Mouse (Mus musculus): ENCODE results near the gene Epb41l2. TPM values are rescaled to one million over a fixed set of nuclear protein-coding genes. Genes with fewer than 3 reads are reported as not detected.

Epb41l2 gene
- polyA plus RNA-seq, 1 experiment, result 46.5 TPM

DNA sequence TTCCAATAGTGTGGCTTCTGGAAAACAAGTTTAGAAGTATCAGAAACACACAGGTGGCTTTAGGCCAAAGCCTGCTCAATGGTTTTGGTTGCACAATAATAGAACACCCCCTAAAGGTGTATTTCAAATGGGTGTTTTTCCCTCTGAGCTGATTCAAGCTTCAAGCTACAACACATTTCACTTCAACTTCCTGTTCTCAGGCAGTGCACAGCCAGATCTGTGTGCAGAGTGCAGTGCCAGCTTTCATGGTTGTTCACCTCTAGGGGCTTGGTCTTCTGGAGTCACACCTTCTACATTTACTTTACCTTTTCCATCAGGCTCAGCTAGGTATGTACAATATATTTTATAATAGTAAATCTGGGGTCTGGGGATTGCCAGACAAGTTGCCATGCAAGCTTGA, 16.8 kb upstream of the Epb41l2 start:
- H3K27me3 ChIP-seq (ENCODE audit: control insufficient read depth, insufficient read depth, low read length), result no peaks in the 10 kb centered on the region
- H3K4me3 ChIP-seq (replicated peaks; ENCODE audit: insufficient read depth, low read depth, low read length), result no peak overlapping the region
- H3K4me1 ChIP-seq (ENCODE audit: control insufficient read depth, insufficient read depth, low read length), result no peaks in the 10 kb centered on the region
- H3K27ac ChIP-seq (ENCODE audit: insufficient read depth, low read length), result no peak overlapping the region
- no peak for DNase-seq
- no peak for TF ChIP-seq CTCF (IDR thresholded peaks at IDR 0.05; ENCODE audit: borderline replicate concordance, insufficient read depth, low read depth, low read length)
- TF ChIP-seq POLR2A (IDR thresholded peaks at IDR 0.05; ENCODE audit: borderline replicate concordance, insufficient read depth, low read length), result no peak

- H3K27ac ChIP-seq (ENCODE audit: insufficient read depth, low read length), result no peak overlapping the region
- no peak for DNase-seq
- no peaks in the 10 kb centered on the region for H3K4me1 ChIP-seq (ENCODE audit: control insufficient read depth, insufficient read depth, low read length)
- 68% methylated on average over 3 of the region's 3 CpGs for WGBS
- H3K4me3 ChIP-seq (replicated peaks; ENCODE audit: insufficient read depth, low read depth, low read length), result no peak overlapping the region
- H3K27me3 ChIP-seq (ENCODE audit: control insufficient read depth, insufficient read depth, low read length), result no peaks in the 10 kb centered on the region
- no peak for TF ChIP-seq POLR2A (IDR thresholded peaks at IDR 0.05; ENCODE audit: borderline replicate concordance, insufficient read depth, low read length)
- no peak for TF ChIP-seq CTCF (IDR thresholded peaks at IDR 0.05; ENCODE audit: borderline replicate concordance, insufficient read depth, low read depth, low read length)
These were observed 5.7 kb upstream of the Epb41l2 start for GRCm38 (mm10) chr10:25353941-25354340.

DNA sequence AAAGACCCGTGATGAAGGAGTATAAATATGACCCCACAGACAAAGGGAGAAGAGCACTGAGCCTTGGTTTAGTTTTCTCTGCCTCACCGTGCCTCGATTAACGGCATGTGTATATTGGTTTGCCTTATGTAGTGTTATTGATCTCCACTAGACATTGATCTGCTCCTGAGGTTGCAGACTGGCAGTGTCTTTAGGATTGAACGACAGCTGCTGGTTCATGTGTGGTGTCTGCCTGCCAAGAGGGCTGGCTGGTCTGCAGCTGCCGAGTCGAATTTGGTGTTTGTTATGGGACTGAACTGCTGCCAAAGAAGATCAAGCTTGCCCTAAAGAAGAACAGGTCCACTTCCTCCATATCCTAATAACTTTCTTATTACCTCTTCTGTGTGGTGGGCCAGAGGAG, 5.2 kb upstream of the Epb41l2 start:
- WGBS, result 54% methylated on average over 7 of the region's 7 CpGs
- H3K4me3 ChIP-seq (replicated peaks; ENCODE audit: insufficient read depth, low read depth, low read length), result no peak overlapping the region
- no peak overlapping the region for H3K27ac ChIP-seq (ENCODE audit: insufficient read depth, low read length)
- TF ChIP-seq CTCF (IDR thresholded peaks at IDR 0.05; ENCODE audit: borderline replicate concordance, insufficient read depth, low read depth, low read length), result no peak
- no peak for TF ChIP-seq POLR2A (IDR thresholded peaks at IDR 0.05; ENCODE audit: borderline replicate concordance, insufficient read depth, low read length)
- no peak for DNase-seq
- no peaks in the 10 kb centered on the region for H3K27me3 ChIP-seq (ENCODE audit: control insufficient read depth, insufficient read depth, low read length)
- H3K4me1 ChIP-seq (ENCODE audit: control insufficient read depth, insufficient read depth, low read length), result no peaks in the 10 kb centered on the region

- 0 out of 2 replicates have a peak, but pooled peaks cover 1% of the 10 kb centered on the region for H3K27me3 ChIP-seq (ENCODE audit: control insufficient read depth, insufficient read depth, low read length)
- H3K4me1 ChIP-seq (ENCODE audit: control insufficient read depth, insufficient read depth, low read length), result no peaks in the 10 kb centered on the region
- peak; percentile 5 to 11 for DNase-seq
- TF ChIP-seq POLR2A (IDR thresholded peaks at IDR 0.05; ENCODE audit: borderline replicate concordance, insufficient read depth, low read length) (no peak), CTCF (IDR thresholded peaks at IDR 0.05; ENCODE audit: borderline replicate concordance, insufficient read depth, low read depth, low read length) (no peak)
- under 1% methylated on average over 82 of the region's 84 CpGs for WGBS
- H3K4me3 ChIP-seq (replicated peaks; ENCODE audit: insufficient read depth, low read depth, low read length), result peak overlapping the region; percentile 56
- no peak overlapping the region for H3K27ac ChIP-seq (ENCODE audit: insufficient read depth, low read length)
These were observed 587 bp downstream of the Epb41l2 start for GRCm38 (mm10) chr10:25359959-25360811.

DNA sequence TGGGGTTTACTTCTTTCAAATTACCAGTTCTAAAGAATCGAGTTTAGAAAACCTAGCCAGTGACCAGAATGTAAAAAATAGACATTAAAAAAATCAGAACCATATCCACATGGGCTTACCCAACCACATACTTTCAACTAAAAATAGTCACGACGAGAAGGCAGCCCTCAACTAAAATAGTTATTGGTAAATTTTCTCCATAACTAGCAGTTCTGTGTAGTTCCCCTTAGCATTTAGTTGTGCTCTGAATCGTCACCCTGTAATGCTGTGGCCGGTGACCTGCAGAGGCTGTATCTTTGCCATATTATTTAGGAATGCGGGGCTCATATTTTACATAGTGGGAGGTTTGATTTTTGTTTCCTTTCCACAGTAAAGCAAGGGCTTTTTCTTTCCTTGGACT, 2.6 kb downstream of the Epb41l2 start:
- no peak for DNase-seq
- 85% methylated on average over 6 of the region's 6 CpGs for WGBS
- Histone ChIP-seq H3K4me3 (replicated peaks; ENCODE audit: insufficient read depth, low read depth, low read length) (no peak overlapping the region), H3K4me1 (ENCODE audit: control insufficient read depth, insufficient read depth, low read length) (no peaks in the 10 kb centered on the region), H3K27ac (ENCODE audit: insufficient read depth, low read length) (no peak overlapping the region), H3K27me3 (ENCODE audit: control insufficient read depth, insufficient read depth, low read length) (0 out of 2 replicates have a peak, but pooled peaks cover 1% of the 10 kb centered on the region)
- TF ChIP-seq POLR2A (IDR thresholded peaks at IDR 0.05; ENCODE audit: borderline replicate concordance, insufficient read depth, low read length) (no peak), CTCF (IDR thresholded peaks at IDR 0.05; ENCODE audit: borderline replicate concordance, insufficient read depth, low read depth, low read length) (no peak)

- Histone ChIP-seq H3K4me1 (ENCODE audit: control insufficient read depth, insufficient read depth, low read length) (no peaks in the 10 kb centered on the region), H3K4me3 (replicated peaks; ENCODE audit: insufficient read depth, low read depth, low read length) (no peak overlapping the region), H3K27ac (ENCODE audit: insufficient read depth, low read length) (no peak overlapping the region), H3K27me3 (ENCODE audit: control insufficient read depth, insufficient read depth, low read length) (no peaks in the 10 kb centered on the region)
- TF ChIP-seq POLR2A (IDR thresholded peaks at IDR 0.05; ENCODE audit: borderline replicate concordance, insufficient read depth, low read length), result no peak
- TF ChIP-seq CTCF (IDR thresholded peaks at IDR 0.05; ENCODE audit: borderline replicate concordance, insufficient read depth, low read depth, low read length), result no peak
- 94% methylated on average over 7 of the region's 7 CpGs for WGBS
- no peak for DNase-seq
These were observed 5.6 kb downstream of the Epb41l2 start for GRCm38 (mm10) chr10:25365158-25365557.

- H3K27ac ChIP-seq (ENCODE audit: insufficient read depth, low read length), result no peak overlapping the region
- 84% methylated on average over 7 of the region's 7 CpGs for WGBS
- no peak for DNase-seq
These were observed 6.1 kb downstream of the Epb41l2 start for GRCm38 (mm10) chr10:25365708-25366107.

GRCm38 (mm10) chr10:25366691-25367090, 7.1 kb downstream of the Epb41l2 start:
- no peak overlapping the region for H3K4me3 ChIP-seq (replicated peaks; ENCODE audit: insufficient read depth, low read depth, low read length)
- no peaks in the 10 kb centered on the region for H3K27me3 ChIP-seq (ENCODE audit: control insufficient read depth, insufficient read depth, low read length)
- H3K4me1 ChIP-seq (ENCODE audit: control insufficient read depth, insufficient read depth, low read length), result no peaks in the 10 kb centered on the region
- no peak for DNase-seq
- WGBS, result 85% methylated on average over 5 of the region's 5 CpGs
- TF ChIP-seq CTCF (IDR thresholded peaks at IDR 0.05; ENCODE audit: borderline replicate concordance, insufficient read depth, low read depth, low read length) (no peak), POLR2A (IDR thresholded peaks at IDR 0.05; ENCODE audit: borderline replicate concordance, insufficient read depth, low read length) (no peak)
- H3K27ac ChIP-seq (ENCODE audit: insufficient read depth, low read length), result no peak overlapping the region

More at GRCm38 (mm10) chr10:25365708-25366107, 6.1 kb downstream of the Epb41l2 start:
- Histone ChIP-seq H3K4me1 (ENCODE audit: control insufficient read depth, insufficient read depth, low read length) (no peaks in the 10 kb centered on the region), H3K4me3 (replicated peaks; ENCODE audit: insufficient read depth, low read depth, low read length) (no peak overlapping the region), H3K27me3 (ENCODE audit: control insufficient read depth, insufficient read depth, low read length) (no peaks in the 10 kb centered on the region)
- TF ChIP-seq POLR2A (IDR thresholded peaks at IDR 0.05; ENCODE audit: borderline replicate concordance, insufficient read depth, low read length), result no peak
- TF ChIP-seq CTCF (IDR thresholded peaks at IDR 0.05; ENCODE audit: borderline replicate concordance, insufficient read depth, low read depth, low read length), result no peak
